Mouse (Mus musculus) mouse trophoblast stem cell (cell line): ENCODE results near the gene Trpm4.

Experiments used
- in situ Hi-C, 2 experiments: fragments of 300-500 bp; cut with MseI, MboI; formaldehyde crosslinking; loops; 2 replicates in 1 of 2; 3 replicates in 1 of 2; pipeline ENCODE4 v1.15.1; 2025

The Trpm4 gene

DNA sequence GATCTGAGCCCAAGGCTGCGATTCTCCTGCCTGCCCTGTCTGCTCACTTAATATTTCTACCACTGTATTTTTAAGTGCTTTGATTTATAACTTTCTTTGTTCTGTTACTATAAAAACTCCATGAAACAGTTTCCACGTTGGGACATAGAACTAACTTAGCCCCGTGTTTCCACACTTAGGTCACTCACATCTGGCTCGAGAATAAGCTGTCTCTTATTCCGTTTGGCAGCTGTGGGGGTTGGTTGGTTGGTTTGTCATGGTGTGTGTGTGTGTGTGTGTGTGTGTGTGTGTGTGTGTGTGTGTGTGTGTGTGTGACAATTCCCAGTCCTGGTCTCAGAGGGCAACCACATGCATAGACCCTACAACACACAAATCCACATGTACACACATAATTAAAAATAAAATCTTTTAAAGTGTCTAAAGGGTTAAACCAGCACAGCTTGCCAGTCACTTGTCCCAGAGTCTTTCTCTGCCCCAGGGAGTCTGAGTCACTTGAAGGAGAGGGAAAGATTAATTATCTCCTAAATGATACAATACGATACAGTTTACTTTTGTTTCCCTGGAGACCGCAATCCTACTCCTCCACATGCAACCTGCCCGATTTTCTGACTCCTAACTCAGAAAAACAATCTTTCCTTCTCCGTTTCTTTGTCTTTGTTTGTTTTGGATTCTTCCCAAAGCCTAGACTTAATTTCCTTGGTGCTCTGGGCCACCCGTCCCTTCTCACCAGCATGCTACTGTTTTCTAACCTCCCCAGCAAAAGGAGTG, 20.7 kb downstream of the Trpm4 start:
- in situ Hi-C loops: no loop called here

DNA sequence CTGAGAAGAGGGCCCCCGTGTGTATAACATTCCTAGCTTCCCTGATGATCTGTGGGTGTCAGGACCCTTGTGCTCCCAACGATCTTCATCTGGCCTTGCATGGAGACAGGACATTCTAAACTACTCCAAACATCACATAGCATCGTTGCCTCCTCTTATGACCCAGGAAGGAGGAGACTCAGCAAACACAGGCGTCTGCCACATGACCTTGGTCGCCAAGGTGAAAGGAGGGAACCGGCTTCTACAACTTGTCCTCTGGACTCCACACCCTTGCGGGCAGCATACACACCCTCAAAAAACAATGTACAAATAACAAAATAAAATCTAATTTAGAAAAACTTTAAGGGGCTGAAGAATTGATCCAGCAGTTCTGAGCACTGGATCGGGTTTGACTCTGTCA, 21.6 kb downstream of the Trpm4 start:
- in situ Hi-C loops: no loop called here

GRCm38 (mm10) chr7:45309455-45309854, 24.1 kb downstream of the Trpm4 start:
- in situ Hi-C loops: no loop called here

DNA sequence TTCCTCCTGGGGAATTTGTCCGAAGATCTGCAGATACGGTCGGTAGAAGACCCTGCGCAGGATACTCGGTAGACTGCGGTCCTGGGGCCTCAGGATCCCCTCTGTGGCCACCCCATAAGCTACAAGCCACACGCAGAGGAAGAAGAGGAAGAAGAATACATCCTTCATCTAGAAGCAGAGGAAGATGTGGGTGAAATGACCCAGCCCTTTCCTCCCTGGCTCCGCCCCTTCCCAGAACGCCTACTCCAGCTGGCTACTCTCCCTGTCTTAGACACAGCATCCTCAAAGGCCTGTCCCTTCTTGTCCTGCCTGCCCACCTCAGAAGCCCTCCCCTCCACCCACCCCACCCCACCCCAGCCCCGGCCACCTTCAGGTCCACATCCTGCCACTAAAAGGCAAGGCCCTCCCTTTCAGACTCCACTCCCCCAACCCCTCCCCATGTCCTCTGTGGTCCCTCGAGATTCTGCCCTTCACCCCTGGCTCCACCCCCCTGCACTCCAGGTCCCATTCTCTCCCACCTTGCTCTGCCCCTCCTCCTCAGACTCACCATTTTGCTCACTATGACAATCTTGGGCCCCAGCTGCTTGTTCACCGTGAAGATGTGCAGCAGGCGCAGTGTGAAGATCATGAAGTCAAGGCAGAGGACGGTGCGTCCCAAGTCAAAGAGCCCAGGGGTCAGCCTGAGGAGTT, 24.9 kb downstream of the Trpm4 start:
- in situ Hi-C loops: no loop called here

GRCm38 (mm10) chr7:45305275-45305674, 28.3 kb downstream of the Trpm4 start:
- in situ Hi-C loops: no loop called here

- in situ Hi-C loops: no loop called here
These were observed 28.7 kb downstream of the Trpm4 start for GRCm38 (mm10) chr7:45304869-45305268.

DNA sequence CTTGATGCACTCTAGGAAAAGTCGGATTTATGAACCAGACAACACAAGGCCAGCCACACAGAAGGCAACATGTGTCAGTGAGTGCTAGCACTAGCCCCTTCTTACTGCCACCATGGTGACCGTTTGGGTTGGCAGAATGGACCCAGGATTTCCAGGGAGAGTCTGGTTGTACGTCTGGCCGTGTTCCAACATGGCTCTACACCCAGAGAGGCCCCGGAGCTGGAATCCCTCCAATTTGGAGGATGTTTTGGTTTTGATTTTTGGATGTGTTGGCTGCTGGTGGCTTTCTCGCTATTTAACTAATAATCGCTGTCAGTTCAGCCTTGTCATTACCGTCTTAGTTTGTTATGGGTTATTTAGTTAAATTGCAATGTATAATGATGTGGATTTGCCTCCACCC, 31.0 kb downstream of the Trpm4 start:
- in situ Hi-C loops: no loop called here

DNA sequence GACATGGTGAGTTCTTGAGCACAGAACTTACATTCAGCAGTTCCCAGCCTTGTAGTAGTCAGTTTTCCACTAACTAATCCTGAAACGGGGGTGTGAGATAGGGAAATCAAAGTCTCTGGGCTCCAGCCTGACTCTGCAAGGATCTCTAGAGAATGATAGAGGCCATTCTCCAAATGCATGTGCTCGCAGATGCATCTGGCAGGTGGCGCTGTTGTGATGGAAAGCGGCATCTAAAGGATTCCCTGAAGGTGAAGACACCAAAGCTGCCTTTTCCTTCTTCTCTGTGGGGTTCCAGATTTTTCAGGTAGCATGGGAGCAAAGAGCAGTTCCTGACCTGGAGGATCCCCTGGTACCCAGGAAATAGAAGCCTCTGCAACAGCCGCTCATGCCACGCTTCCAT, 33.3 kb downstream of the Trpm4 start:
- in situ Hi-C loops: no loop called here

DNA sequence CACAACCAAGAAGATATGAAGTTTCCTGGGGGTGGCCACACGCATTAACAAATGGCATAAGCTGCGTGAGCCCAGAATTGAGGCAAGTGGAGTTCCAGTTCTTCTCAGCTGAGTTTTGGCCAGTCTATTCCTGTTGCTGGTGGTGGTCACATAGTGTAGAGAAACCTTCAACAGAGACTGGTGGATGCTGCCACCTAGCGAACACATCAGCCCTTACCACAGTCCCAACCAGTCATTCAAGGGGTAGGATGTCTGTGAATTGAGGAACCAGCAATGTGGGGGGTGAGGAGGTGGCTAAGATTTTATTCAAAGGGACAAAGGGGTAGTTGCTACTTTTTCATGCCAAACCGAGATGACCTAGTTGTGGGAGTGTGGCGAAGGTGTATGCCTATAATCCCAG, 33.8 kb downstream of the Trpm4 start:
- in situ Hi-C loops: no loop called here

DNA sequence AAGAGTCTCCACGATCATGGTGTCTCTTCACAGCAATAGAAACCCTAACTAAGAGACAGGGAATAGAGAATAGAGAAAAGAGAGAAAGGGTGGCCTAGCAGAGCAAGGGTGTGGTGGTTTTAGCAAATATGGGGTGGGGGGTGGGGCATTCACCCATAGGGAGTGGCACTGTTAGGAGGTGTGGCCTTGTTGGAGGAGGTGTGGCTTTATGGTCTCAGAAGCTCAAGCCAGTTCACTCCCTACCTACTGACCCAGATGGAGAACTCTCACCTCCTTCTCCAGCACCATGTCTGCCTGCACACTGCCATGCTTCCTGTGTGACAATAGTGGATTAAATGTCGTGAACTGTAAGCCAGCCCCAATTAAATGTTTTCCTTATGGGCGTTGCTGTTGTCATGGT, 36.0 kb downstream of the Trpm4 start:
- in situ Hi-C loops: no loop called here

DNA sequence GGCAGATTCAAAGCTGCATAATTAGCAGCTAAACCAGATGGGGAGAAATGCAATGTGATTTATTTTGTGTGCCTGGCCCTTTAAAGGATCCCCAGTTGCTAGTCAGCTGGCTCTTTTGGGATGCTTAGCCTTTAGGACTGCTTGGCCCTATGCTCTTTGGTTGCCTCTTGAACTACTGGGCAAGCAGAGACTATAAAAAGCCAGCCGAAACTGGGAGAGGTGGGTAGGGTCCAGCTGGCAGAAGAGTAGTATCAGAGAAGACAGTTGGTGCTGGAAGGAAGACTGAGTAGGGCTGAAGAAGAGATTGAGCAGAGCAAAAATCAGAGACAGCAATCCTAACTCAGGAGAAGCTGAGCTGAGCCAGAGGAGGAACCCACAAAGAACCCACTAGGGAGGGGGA, 37.0 kb downstream of the Trpm4 start:
- in situ Hi-C loops: no loop called here

DNA sequence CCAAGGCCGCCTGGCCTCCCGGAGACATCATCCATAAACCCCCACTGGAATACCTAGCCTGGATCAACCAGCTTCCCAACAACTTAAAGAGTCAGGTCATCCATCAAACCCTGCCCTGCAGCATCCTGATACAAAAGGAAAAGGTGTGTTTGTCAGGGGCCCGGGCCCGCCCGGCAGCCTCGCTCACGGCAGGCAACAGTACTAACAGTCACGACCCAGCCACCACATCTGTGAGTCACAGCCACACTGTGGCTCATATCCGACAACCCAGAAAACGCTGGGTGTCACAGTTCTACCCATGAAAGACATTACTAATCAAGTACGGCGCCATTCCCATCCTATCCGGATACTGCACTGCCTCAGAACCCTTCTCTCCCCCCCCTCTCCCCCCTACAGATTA, 47.1 kb downstream of the Trpm4 start:
- in situ Hi-C loops: no loop called here

DNA sequence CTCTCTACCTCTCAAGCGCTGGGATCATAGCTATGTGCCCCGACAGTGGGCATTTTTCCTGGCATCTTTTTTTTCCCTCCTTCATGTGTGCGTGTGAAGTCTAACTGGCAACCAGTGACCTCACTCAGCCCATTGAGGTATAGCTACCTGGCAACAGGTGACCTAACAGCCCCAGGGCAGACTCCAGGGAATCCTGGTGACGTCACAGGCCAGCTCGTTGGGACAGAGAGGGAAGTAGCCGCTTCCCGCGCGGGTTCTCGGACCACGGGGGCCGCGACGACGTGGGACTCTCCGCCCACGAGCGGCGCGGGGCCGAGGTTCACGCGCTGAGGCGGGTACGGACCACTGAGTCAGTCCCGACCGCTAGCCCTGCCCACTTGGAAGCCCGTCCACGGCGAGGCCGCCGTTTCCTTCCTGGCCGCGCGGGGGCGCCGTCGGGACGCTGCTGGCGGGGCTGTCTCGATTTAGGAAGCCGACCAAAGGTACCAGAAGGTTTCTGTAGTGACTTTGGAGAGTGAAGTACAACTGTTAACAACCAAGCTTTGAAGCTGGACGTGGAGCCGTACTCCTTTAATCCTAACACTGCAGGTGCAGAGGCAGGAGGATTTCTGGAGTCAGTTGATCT, 56.3 kb downstream of the Trpm4 start, which contains the start of gene Slc6a21:
Slc6a21 (plus strand) TSS at position 378 of the 625 bp plus-strand sequence.
- in situ Hi-C loops: no loop called here

DNA sequence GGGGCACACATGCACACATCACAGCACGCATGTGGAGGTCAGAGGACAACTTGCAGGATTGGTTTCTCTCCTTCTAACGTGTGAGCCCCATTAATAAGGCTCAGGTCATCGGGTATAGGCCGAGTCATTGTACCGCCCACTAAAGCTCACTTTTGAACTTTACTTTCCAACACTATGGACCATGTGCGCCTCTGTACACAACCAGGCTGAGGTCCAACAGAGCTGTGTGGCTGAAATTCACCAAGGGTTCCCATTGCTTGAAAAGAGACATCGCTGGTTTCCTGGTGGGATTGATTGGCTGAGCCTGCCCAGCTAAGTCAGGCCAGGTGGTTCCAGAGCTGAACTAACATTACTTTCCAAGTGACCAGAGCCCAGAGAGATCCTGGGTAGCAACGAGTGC, 59.9 kb downstream of the Trpm4 start:
- in situ Hi-C loops: no loop called here

- in situ Hi-C loops: no loop called here
These were observed 60.7 kb downstream of the Trpm4 start for GRCm38 (mm10) chr7:45272786-45273412.

- in situ Hi-C loops: no loop called here
These were observed 68.1 kb downstream of the Trpm4 start for GRCm38 (mm10) chr7:45265518-45265917.

- in situ Hi-C loops: no loop called here
These were observed 69.2 kb downstream of the Trpm4 start for GRCm38 (mm10) chr7:45264348-45264747.

DNA sequence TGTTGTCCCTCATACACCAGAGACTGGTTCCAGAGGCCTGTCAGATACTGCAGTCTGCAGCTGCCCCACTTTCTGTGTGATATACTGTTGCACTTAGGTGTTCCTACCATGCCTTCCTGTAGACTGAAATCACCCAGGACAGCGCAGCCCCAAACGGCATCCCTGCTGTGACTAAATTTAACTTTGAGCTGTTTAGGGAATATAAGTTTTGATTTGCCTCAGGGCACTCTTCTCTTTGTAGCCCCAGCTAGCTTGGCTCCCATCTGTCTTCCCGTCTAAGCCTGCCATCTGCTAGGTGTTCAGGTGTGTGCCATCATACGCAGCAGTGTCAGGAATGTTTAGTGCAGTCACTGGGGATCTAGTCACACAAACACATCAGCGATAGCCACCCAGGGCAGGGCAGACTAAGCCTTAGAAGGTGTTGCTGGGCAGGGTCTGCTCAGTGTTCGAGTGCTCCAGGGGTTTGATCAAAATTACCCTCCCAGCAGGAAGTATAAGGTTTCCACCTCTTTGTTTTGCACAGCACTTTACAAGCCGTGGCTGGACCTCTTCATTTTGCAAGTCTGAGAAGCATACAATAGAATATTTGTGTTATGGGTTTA, 70.5 kb downstream of the Trpm4 start:
- in situ Hi-C loops: no loop called here

DNA sequence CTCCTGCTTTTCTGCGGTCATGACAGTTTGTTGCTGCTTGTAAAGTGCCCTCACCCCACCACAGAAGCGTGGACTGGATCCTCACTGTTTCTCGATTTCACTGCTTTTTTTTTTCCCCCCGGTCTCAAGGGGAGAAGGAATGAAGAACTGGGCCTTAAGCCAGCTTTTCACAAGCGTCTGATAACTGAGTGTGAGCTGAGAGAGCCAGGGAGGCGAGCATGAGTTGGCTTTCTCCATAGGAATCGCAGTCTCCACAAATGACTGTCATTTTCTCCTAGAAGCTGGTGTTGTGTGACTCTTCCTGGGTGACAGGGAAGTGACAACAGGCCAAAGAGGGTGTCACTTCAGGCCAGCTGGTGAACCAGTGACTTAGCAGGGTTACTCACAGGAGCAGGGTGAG, 71.3 kb downstream of the Trpm4 start:
- in situ Hi-C loops: no loop called here

DNA sequence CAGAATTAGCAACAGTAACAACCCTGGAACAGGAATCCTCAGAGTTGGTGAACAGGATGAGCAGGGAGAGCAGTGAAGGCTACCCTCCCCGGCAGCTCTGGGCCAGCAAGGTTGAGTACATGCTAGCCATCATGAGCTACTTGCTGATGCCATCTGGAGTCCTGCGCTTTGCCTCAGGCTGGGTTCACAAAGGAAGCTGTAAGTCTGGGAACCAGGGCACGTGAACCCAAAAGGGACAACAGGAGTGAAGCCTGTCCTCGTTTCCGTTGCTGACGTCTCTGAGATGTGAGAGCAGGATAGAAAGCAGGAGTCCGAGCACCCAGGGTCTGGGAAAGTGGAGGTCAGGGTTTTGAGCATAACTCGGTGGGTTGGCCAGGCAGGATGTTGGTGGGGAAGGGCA, 74.3 kb downstream of the Trpm4 start:
- in situ Hi-C loops: no loop called here

DNA sequence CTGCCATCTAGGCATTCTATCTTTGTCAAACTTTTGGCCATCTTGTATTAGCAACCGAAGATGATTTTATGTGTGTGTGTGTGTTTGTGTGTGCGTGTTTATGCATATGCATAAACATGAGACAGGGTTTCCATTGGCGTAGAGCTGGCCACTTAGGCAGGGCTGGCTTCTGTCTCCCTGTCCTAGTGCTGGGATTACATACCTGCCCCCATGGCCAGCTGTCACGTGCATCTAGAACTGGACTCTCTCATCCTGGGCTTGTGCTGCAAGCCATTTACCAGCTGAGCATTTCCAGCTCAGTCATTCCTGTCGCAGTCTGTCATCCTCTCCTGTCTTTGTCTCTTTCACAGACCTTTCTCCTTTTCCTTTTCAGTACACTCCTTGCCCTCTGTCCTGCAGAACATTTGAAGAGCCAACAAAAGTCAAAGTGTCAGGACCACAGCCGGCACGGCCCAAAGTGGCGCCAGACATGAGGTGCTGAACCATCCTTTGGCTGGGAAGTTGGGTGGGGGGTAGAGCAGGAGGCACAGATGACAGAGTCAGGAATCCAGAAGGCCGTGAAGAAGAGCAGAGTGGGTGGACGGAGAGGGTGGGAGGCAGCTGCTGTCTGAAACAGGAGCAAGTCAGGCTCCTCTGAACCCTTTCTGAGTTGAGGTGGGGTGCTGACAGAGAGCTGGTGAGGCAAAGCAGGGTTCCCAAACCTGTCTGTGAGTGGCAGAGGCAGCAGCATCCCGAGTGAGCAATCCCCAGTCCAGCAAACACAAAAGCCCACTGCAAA, 76.3 kb downstream of the Trpm4 start:
- in situ Hi-C loops: no loop called here
